Mouse (Mus musculus) small intestine, adult 2 months (tissue): ENCODE results near the gene Tes. TPM values are rescaled to one million over a fixed set of nuclear protein-coding genes. Genes with fewer than 3 reads are reported as not detected.
A peak's percentile ranks its signal among the peaks of the same experiment; 100 is the strongest.

ENCODE experiments used
- H3K27ac ChIP-seq: fragments of 200-500 bp; 2 replicates; pipeline ENCODE4 v1.5.1; 2012; ENCODE audit warnings: low read depth, low read length, control low read depth, inconsistent platforms; ENCODE audit not compliant: insufficient read depth
- H3K27me3 ChIP-seq: fragments of 200-500 bp; 2 replicates; pipeline ENCODE4 v1.6.1; 2012; ENCODE audit warnings: mild to moderate bottlenecking, moderate library complexity, low read length, inconsistent platforms; ENCODE audit not compliant: control insufficient read depth, insufficient read depth
- H3K36me3 ChIP-seq: fragments of 200-500 bp; 2 replicates; pipeline ENCODE4 v1.6.1; 2012; ENCODE audit warnings: mild to moderate bottlenecking, low read length, control low read depth, inconsistent platforms; ENCODE audit not compliant: control insufficient read depth, insufficient read depth
- H3K4me1 ChIP-seq: fragments of 200-500 bp; 2 replicates; pipeline ENCODE4 v1.6.1; 2012; ENCODE audit warnings: low read length, inconsistent platforms, mixed read lengths; ENCODE audit not compliant: control insufficient read depth, insufficient read depth, insufficient read length
- H3K4me3 ChIP-seq: fragments of 200-500 bp; 2 replicates; pipeline ENCODE4 v1.5.1; 2012; ENCODE audit warnings: low read depth, mild to moderate bottlenecking, control low read depth, inconsistent platforms, low read length, moderate library complexity
- CTCF ChIP-seq: fragments of 200-500 bp; IDR thresholded peaks from 2 replicates; pipeline ENCODE4 v1.5.1; 2012; ENCODE audit warnings: low read depth, mild to moderate bottlenecking, control low read depth, inconsistent platforms, low read length, moderate library complexity, mixed read lengths; ENCODE audit not compliant: insufficient replicate concordance, insufficient read length; ENCODE audit errors: extremely low read depth
- POLR2A ChIP-seq: fragments of 200-500 bp; IDR thresholded peaks from 2 replicates; pipeline ENCODE4 v1.6.1; 2012; ENCODE audit warnings: low read depth, mild to moderate bottlenecking, control low read depth, inconsistent platforms, low read length, moderate library complexity
- WGBS: fragments of 180-500 bp; shearing (Covaris S2); methylation state at CpG from one replicate; pipeline ENCODE4 v1.1.7; 2018; 5-methylcytosine and 5-hydroxymethylcytosine counted together
- polyA plus RNA-seq: library from polyadenylated mRNA; depleted of rRNA; stranded (reverse); fragments of >200 nt; gene quantifications from 2 replicates; pipeline ENCODE4 v1.2.3, GENCODE M21; 2012

The Tes gene
- polyA plus RNA-seq, 1 experiment: 107 TPM

DNA sequence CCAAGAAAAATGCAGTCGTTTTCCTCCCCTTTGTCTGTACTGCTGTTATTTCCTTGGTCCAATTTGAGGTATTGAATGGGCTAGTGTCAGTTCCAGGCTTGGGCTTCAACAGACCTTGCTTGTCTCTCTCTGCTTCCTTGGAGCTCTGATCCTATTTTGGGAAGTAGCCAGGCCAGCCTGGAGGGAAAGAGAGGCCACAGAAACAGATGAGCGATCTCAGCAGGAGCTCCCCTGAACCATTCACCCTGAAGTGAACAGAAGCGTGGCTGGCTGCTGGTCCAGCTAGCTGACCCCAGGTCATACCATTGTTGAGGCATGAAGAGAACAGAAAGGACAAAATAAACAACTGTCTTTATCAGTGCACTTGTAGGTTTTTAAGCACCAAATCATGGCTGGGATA lies 12.8 kb downstream of the Tes start:
- TF ChIP-seq CTCF (no peak), POLR2A (no peak)
- Histone ChIP-seq H3K4me3 (no peak overlapping the region), H3K27me3 (no peaks in the 10 kb centered on the region), H3K36me3 (no peaks in the 10 kb centered on the region), H3K4me1 (peaks cover 24% of the 10 kb centered on the region; the same call in 1 of the 2 replicates), H3K27ac (no peak overlapping the region)
- 60% methylated on average over 3 of the region's 3 CpGs for WGBS

DNA sequence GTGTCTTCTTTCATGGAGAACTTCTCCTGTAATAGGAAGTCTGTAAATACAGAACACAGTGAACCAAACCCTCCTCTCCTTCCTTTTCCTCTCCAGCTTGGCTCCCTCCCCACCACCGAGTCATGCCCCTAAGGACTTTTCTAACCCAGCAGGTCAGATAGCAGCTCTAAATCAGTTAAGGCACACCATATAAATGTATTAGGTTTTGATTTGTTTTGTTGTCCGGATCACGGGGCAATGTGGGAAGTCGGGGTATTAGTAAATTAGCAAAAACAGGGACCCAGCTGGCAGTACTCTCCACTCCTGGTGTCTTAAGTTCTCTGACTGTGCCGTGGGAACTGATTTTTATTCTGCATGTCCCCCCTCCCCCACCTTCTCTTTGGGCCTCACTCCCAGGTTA lies 14.4 kb downstream of the Tes start:
- Histone ChIP-seq H3K27me3 (no peaks in the 10 kb centered on the region), H3K4me3 (no peak overlapping the region), H3K36me3 (no peaks in the 10 kb centered on the region), H3K4me1 (peaks cover 19% of the 10 kb centered on the region; the same call in 1 of the 2 replicates), H3K27ac (peak overlapping the region; percentile 81)
- TF ChIP-seq CTCF: no peak
- no peak for TF ChIP-seq POLR2A
- WGBS: 25% methylated on average over 5 of the region's 5 CpGs

DNA sequence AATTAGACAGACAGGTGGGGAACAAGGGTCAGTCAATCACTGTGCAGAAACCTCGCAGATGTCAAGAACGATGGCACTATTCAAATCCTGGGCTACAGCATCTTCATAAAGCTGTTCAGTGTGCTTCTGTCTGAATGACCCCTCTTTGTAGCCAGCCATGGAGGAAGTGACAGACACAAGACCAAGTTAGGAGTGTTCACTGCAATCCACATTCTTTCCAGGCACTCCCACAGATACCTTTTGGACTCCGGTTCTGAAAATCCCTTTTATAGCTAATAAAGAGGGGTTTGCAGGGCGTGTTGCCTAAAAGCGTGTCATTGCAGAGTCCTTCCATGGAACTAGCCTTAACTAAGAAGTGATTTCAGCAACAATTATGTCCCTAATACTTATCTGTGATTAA lies 14.9 kb downstream of the Tes start:
- Histone ChIP-seq H3K27ac (peak overlapping the region; percentile 81), H3K4me3 (no peak overlapping the region), H3K4me1 (peaks cover 17% of the 10 kb centered on the region; the same call in 1 of the 2 replicates), H3K27me3 (no peaks in the 10 kb centered on the region), H3K36me3 (no peaks in the 10 kb centered on the region)
- 28% methylated on average over 5 of the region's 5 CpGs for WGBS
- TF ChIP-seq CTCF (no peak), POLR2A (no peak)

DNA sequence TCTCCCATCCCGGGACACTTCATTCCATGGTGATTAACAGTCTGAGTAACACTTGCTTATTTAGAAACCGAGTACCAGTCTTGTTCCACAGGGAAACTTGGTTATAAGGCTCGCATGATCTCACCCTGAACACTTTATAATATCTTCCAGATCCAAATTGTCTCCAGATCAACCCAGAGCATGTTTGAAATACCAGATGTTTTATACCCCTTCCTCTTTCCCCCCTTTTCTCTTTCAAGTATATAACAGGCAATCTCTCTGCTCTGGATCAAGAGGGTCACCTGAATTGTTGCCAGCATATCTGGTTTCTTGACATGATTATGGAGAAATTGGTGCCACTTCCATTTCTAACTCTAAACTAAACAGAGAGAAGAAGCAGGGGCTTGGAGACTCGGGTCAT lies 17.3 kb downstream of the Tes start:
- Histone ChIP-seq H3K27me3 (no peaks in the 10 kb centered on the region), H3K27ac (no peak overlapping the region), H3K4me3 (no peak overlapping the region), H3K4me1 (peaks cover 17% of the 10 kb centered on the region; the same call in 1 of the 2 replicates), H3K36me3 (peaks cover 5% of the 10 kb centered on the region)
- 70% methylated on average over 4 of the region's 4 CpGs for WGBS
- no peak for TF ChIP-seq CTCF
- TF ChIP-seq POLR2A: no peak

DNA sequence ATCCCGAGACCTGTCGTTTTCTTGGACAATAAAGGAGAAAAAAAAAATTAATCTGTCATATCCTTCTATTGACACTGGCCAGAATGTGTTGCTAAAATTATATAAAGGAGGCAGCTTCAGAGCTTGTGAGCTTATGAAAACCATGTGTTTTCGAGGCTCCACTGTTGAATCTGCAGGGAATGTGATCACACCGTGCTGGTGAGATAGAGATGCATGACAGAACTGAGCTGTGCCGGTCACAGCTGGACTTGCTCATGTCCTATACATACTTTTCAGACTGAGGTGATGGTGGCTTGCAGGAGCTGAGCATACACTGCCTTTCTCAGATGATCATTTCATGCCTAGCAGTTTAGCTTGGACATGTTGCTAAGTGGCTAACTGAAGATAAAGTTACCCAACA lies 17.9 kb downstream of the Tes start:
- no peaks in the 10 kb centered on the region for H3K27me3 ChIP-seq
- 91% methylated on average over 5 of the region's 5 CpGs for WGBS
- peaks cover 14% of the 10 kb centered on the region; the same call in 1 of the 2 replicates for H3K4me1 ChIP-seq
- TF ChIP-seq CTCF: no peak
- no peak for TF ChIP-seq POLR2A
- H3K4me3 ChIP-seq: no peak overlapping the region
- no peak overlapping the region for H3K27ac ChIP-seq
- H3K36me3 ChIP-seq: peaks cover 5% of the 10 kb centered on the region

DNA sequence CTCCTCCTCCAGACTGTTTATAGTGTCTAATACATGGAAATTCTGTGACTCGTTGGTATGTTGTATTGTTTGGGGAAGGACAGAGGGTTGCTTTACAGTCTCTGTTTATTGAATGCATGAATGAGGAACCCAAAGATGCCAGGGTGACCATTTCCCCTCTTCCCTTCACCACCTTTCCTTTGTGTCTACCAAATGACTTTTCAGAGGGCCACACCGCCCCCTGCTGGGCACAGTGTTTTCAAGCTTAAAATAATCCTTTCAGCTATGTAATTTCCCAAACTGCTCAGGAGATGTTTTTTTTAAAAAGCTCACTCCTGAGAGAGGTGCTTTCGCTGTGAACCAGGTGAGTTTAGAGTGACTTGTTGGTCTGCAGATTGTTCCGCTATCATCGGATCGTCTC lies 22.5 kb downstream of the Tes start:
- no peak overlapping the region for H3K27ac ChIP-seq
- no peak overlapping the region for H3K4me3 ChIP-seq
- peak; percentile 76; the same call in 1 of the 2 replicates for TF ChIP-seq CTCF
- no peak for TF ChIP-seq POLR2A
- 65% methylated on average over 6 of the region's 6 CpGs for WGBS
- H3K4me1 ChIP-seq: no peaks in the 10 kb centered on the region
- H3K27me3 ChIP-seq: no peaks in the 10 kb centered on the region
- H3K36me3 ChIP-seq: peaks cover 13% of the 10 kb centered on the region

DNA sequence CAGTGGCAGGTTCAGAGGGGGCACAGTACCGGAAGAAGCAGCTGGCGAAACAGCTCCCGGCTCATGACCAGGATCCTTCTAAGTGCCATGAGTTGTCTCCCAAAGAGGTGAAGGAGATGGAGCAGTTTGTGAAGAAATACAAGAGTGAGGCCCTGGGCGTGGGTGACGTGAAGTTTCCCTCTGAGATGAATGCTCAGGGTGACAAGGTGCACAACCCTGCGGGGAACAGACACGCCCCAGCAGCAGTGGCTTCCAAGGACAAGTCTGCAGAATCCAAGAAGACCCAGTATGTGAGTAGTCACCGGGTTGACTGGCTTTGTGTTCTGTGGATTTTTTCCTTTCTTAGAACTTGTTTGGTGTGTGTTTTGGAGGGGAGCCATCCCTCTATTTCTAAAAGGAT lies 32.4 kb downstream of the Tes start:
- TF ChIP-seq POLR2A: no peak
- TF ChIP-seq CTCF: no peak
- no peak overlapping the region for H3K4me3 ChIP-seq
- WGBS: 86% methylated on average over 8 of the region's 8 CpGs

DNA sequence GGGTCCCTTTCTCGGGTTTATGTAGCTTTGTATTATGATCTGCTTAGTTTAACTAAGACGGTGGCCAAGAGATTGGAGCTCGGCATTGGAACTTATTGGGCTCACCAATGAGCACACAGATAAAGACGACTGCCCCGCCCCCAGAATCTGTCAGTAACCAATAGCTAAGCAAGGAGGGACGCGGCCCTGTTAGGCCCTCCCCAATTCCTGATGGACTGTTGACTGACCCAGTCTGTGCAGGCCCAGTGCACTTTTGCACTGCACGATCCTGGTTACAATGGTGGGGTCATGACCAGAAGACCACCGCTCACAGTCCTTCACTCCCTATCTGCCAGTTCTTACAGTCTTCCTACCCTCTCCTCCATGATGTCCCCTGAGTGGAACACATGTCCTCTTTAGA lies 33.6 kb downstream of the Tes start:
- WGBS: 91% methylated on average over 9 of the region's 9 CpGs
- peaks cover 44% of the 10 kb centered on the region for H3K36me3 ChIP-seq

More for the DNA sequence above, 32.4 kb downstream of the Tes start:
- no peak overlapping the region for H3K27ac ChIP-seq
- H3K4me1 ChIP-seq: no peaks in the 10 kb centered on the region
- peaks cover 38% of the 10 kb centered on the region for H3K36me3 ChIP-seq
- H3K27me3 ChIP-seq: no peaks in the 10 kb centered on the region

More for the DNA sequence above, 33.6 kb downstream of the Tes start:
- no peak for TF ChIP-seq POLR2A
- TF ChIP-seq CTCF: no peak
- no peaks in the 10 kb centered on the region for H3K27me3 ChIP-seq
- H3K4me1 ChIP-seq: no peaks in the 10 kb centered on the region
- no peak overlapping the region for H3K4me3 ChIP-seq
- no peak overlapping the region for H3K27ac ChIP-seq
